Mouse (Mus musculus) kidney, adult 18-20 months (tissue): Measurements from ENCODE around the gene Zfp174.
"Not testable (repeated sequence)": the region's sequence is repeated elsewhere in the genome, so short reads cannot be mapped to it uniquely, and the experiment has no call there.

Source experiments
- DNase-seq: peaks from one replicate; pipeline ENCODE4 v3.0.0; 2021

Gene Zfp174

GRCm38 (mm10) chr16:3846711-3847518 is at the start of gene Zfp174:
Zfp174 (plus strand) TSS chr16:3847268.
- DNase-seq = peak; percentile 95

- DNase-seq = no peak
Measured at GRCm38 (mm10) chr16:3808176-3808575, 38.9 kb upstream of the Zfp174 start.

GRCm38 (mm10) chr16:3814667-3815066 is 32.4 kb upstream of the Zfp174 start:
- not testable (repeated sequence) for DNase-seq

GRCm38 (mm10) chr16:3820202-3820601 is 26.9 kb upstream of the Zfp174 start:
- no peak for DNase-seq

- DNase-seq = no peak
Measured at GRCm38 (mm10) chr16:3828021-3828420, 19.0 kb upstream of the Zfp174 start.

GRCm38 (mm10) chr16:3829727-3830126 is 17.3 kb upstream of the Zfp174 start:
- no peak for DNase-seq

GRCm38 (mm10) chr16:3830588-3831109 is 16.4 kb upstream of the Zfp174 start, which contains the start of gene Olfr15:
Olfr15 (plus strand) TSS chr16:3830878.
- peak; percentile 9 for DNase-seq

- no peak for DNase-seq
Measured at GRCm38 (mm10) chr16:3835461-3835860, 11.6 kb upstream of the Zfp174 start.

- DNase-seq = peak; percentile 22
Measured at GRCm38 (mm10) chr16:3839157-3839885, 7.7 kb upstream of the Zfp174 start.

GRCm38 (mm10) chr16:3842989-3843388 is 4.1 kb upstream of the Zfp174 start:
- DNase-seq = no peak

- DNase-seq = no peak
Measured at GRCm38 (mm10) chr16:3843796-3844195, 3.3 kb upstream of the Zfp174 start.

GRCm38 (mm10) chr16:3847871-3848270 is 803 bp downstream of the Zfp174 start:
- no peak for DNase-seq

GRCm38 (mm10) chr16:3848416-3848815 is 1.3 kb downstream of the Zfp174 start:
- no peak for DNase-seq

GRCm38 (mm10) chr16:3851301-3851700 is 4.2 kb downstream of the Zfp174 start:
- not testable (repeated sequence) for DNase-seq

GRCm38 (mm10) chr16:3852586-3852985 is 5.5 kb downstream of the Zfp174 start:
- DNase-seq = no peak

GRCm38 (mm10) chr16:3854437-3855182 is 7.5 kb downstream of the Zfp174 start:
- DNase-seq = no peak

GRCm38 (mm10) chr16:3855776-3856175 is 8.7 kb downstream of the Zfp174 start:
- no peak for DNase-seq

GRCm38 (mm10) chr16:3859254-3859653 is 12.2 kb downstream of the Zfp174 start:
- DNase-seq = no peak

- no peak for DNase-seq
Measured at GRCm38 (mm10) chr16:3871815-3872214, 24.7 kb downstream of the Zfp174 start.

- peak; percentile 91 for DNase-seq
Measured at GRCm38 (mm10) chr16:3872216-3873047, 25.4 kb downstream of the Zfp174 start, which contains the start of gene Naa60. Naa60 (plus strand) TSS chr16:3872375.

- DNase-seq = no peak
Measured at GRCm38 (mm10) chr16:3876346-3876745, 29.3 kb downstream of the Zfp174 start.
